ENCODE assay signal across 21 mouse cellular contexts in genomic region chr5:88830880-88831279, GRCm38 (mm10). TPM values are rescaled to one million over a fixed set of nuclear protein-coding genes. Genes with fewer than 3 reads are reported as not detected.
"Had no signal": no experiment of that assay in that cellular context is flagged by ENCODE, and none has a peak within 500 bp of the region (broad histone marks: within the 10 kb centered on the region; RNA-seq: fewer than 3 reads in every experiment).

No protein-coding gene starts in this region.

- H3K36me3 ChIP-seq: kidney, embryonic 15.5 days; limb, embryonic 10.5 days; limb, embryonic 13.5 days; liver, embryonic 12.5 days; liver, embryonic 15.5 days; lung, embryonic 15.5 days; midbrain, embryonic 10.5 days; neural tube, embryonic 13.5 days had no signal

- H3K4me2 ChIP-seq: kidney, embryonic 15.5 days; limb, embryonic 13.5 days; liver, embryonic 12.5 days; liver, embryonic 15.5 days; lung, embryonic 15.5 days; neural tube, embryonic 13.5 days had no signal

- H3K27ac ChIP-seq: kidney, embryonic 15.5 days; limb, embryonic 10.5 days; limb, embryonic 13.5 days; liver, embryonic 12.5 days; liver, embryonic 15.5 days; lung, embryonic 15.5 days; midbrain, embryonic 10.5 days; neural tube, embryonic 13.5 days had no signal

- DNase-seq: kidney, adult 11 months; kidney, adult 8-10 months; kidney, postnatal 10 days; kidney, postnatal 36 days; liver; lung, adult 18-20 months; lung, postnatal 10 days; lung, postnatal 36 days; thymus, adult 18-20 months; thymus, postnatal 36 days had no signal

- H3K4me3 ChIP-seq: kidney, embryonic 15.5 days; limb, embryonic 10.5 days; limb, embryonic 13.5 days; liver, embryonic 12.5 days; liver, embryonic 15.5 days; lung, embryonic 15.5 days; megakaryocyte, embryonic 14.5 days; midbrain, embryonic 10.5 days; myocyte; neural tube, embryonic 13.5 days had no signal

- ATAC-seq: liver, embryonic 12.5 days had no signal

- H3K4me1 ChIP-seq: kidney, embryonic 15.5 days; limb, embryonic 10.5 days; limb, embryonic 13.5 days; liver, embryonic 12.5 days; lung, embryonic 15.5 days; megakaryocyte, embryonic 14.5 days; midbrain, embryonic 10.5 days; neural tube, embryonic 13.5 days had no signal

- H3K9ac ChIP-seq: kidney, embryonic 15.5 days; limb, embryonic 13.5 days; liver, embryonic 12.5 days; liver, embryonic 15.5 days; lung, embryonic 15.5 days; neural tube, embryonic 13.5 days had no signal

- H3K9me3 ChIP-seq: kidney, embryonic 15.5 days; limb, embryonic 10.5 days; limb, embryonic 13.5 days; liver, embryonic 12.5 days; liver, embryonic 15.5 days; lung, embryonic 15.5 days; megakaryocyte, embryonic 14.5 days; midbrain, embryonic 10.5 days; neural tube, embryonic 13.5 days had no signal

- H3K27me3 ChIP-seq: kidney, embryonic 15.5 days; limb, embryonic 13.5 days; liver, embryonic 12.5 days; liver, embryonic 15.5 days; lung, embryonic 15.5 days; megakaryocyte, embryonic 14.5 days; neural tube, embryonic 13.5 days had no signal

RNA-seq across cellular contexts. Expression of gene Slc4a4, which starts 55.7 kb away (rescaled TPM):
- total RNA-seq: monocyte, adult 5-6 weeks had no signal
